Mouse (Mus musculus) spleen, postnatal 10 days (tissue): ENCODE data around the gene Nckap5l.

Experiments used
- DNase-seq, 2 experiments: peaks; one replicate each; pipeline ENCODE4 v3.0.0; 2021 to 2022; ENCODE audit warnings: low spot score in 2 of 2

Gene Nckap5l

GRCm38 (mm10) chr15:99457606-99458401 lies at the start of gene Nckap5l:
TSS of gene Nckap5l (minus strand) at chr15:99457748.
- peak; percentile 64 to 85 for DNase-seq

DNA sequence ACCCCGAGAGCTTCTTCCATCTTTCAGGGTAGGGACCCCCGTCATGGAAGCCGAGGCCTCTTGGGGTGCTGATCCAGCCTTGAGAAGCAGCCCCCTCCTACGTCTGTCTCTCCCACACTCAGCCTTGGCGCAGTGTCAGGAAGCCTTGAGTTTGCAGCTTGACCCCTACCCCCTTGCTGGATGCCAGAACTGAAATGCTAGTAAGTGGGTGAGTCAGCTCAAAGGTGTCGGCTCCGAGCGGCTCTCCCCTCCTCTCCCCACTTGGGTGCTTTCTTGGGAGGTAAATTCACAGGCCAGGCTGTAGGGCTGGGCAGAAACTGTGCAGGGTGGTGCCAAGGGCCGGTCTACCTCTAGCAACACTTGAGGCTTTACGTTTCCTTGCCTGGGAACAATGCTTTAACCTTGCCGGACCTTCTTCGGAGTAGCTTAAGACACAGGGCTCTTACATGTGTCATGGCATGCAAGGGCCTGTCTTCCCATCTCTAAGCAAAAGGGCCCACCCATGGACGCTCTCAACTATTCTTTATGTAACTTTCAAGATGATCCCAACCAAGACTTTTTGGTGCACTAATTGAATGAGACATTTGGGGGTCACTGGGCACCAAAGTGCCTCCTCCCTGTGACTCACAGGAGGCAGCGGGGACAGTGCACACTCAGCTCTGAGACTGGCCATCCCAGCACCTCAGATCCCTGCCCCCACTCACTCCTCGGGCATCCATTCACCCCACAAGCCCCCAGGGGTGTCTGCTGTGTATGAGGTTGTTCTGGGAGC lies 48.0 kb upstream of the Nckap5l start:
- no peak for DNase-seq

DNA sequence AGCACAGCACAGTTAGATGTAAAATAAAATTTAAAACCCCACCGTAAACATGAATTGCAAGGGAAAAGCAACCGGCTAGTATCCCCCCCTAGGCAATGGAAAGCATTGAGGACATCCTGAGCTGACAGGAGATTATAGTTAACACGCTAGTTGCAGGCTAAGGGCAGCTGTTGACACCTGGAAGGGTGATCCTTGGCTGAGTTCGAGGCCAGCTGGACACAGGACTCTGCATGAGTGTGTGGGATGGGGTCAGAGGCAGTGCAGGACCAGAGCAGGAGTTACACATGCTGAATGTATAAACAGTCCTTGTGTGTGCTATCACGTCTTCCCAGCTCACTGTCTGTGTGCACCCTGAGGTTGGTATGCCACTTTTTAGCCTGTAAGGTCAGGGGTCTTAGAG lies 45.7 kb upstream of the Nckap5l start:
- no peak for DNase-seq

DNA sequence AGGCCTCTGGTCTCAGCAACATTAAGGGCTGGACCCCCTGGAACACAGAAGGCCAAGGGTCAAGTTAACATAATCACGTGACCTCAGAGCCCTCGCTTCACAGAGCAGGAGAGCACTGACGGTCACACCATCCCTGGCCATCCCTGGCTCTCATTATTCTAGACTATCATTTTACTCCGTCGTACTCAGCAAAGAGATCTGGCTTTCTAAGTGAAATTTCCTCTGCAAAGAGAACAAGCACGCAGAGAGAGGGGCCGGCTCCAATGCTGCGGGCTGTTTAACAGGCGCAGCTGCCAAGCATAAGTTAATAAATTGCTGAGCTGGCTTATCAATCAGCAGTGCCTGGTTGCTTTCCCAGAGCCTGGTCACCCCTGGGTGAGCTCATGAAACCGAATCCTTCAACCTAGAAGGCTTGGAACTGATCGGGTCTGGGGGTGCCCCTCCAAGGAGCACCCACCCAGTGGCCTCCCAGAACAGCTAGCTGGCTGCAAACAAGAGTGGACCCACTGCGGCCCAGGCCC lies 44.8 kb upstream of the Nckap5l start:
- no peak for DNase-seq

GRCm38 (mm10) chr15:99501292-99502260 lies 44.0 kb upstream of the Nckap5l start:
- no peak for DNase-seq

GRCm38 (mm10) chr15:99500320-99500719 lies 42.8 kb upstream of the Nckap5l start:
- no peak for DNase-seq

- DNase-seq = no peak
Measured at GRCm38 (mm10) chr15:99499726-99500125, 42.2 kb upstream of the Nckap5l start.

- DNase-seq = no peak
Measured at GRCm38 (mm10) chr15:99498781-99499180, 41.2 kb upstream of the Nckap5l start.

GRCm38 (mm10) chr15:99498356-99498755 lies 40.8 kb upstream of the Nckap5l start:
- no peak for DNase-seq

GRCm38 (mm10) chr15:99497527-99498242 lies 40.1 kb upstream of the Nckap5l start:
- DNase-seq = no peak

- peak in 1 of 2 experiments; percentile 44 for DNase-seq
Measured at GRCm38 (mm10) chr15:99497061-99497460, 39.5 kb upstream of the Nckap5l start.

DNA sequence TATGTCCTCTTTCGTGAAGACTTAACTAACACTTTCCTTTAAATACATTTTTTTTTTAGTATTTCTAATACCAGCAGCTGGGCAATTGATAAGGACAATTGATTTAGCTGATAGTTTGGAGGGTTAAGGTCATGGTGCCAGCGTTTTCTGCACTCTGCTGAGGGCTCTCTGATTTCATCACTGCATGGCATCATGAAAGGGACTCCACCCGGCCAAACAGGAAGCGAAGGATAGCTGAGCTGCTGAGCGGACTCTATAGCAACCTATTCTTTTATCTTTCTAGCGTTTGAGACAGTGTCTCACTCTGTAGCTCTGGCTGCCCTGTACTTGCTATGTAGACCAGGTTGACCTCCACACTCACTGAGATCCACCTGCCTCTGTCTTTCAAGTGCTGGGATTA lies 27.2 kb upstream of the Nckap5l start:
- no peak for DNase-seq

DNA sequence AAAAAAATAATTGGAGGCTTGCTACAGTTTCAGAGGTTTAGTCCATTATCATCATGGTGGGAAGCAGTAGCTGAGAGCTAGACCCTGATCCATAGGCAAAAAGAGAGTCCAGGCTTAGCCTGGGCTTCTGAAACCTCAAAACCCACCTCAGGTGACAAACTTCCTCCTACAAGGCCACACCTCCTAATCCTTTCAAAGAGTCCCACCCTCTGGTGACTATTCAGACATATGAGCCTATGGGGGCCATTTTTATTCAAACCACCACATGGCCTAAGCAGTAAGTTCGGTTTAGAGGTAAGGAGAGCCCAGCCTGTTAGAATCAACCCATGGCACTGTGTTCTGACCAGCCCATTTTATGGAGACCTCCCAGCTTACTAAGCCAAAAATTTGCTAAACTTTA lies 18.3 kb upstream of the Nckap5l start:
- no peak for DNase-seq

GRCm38 (mm10) chr15:99474576-99474926 lies 17.0 kb upstream of the Nckap5l start, which contains the start of gene Bcdin3d:
TSS of gene Bcdin3d (minus strand) at chr15:99474730.
- peak; percentile 69 to 86 for DNase-seq

DNA sequence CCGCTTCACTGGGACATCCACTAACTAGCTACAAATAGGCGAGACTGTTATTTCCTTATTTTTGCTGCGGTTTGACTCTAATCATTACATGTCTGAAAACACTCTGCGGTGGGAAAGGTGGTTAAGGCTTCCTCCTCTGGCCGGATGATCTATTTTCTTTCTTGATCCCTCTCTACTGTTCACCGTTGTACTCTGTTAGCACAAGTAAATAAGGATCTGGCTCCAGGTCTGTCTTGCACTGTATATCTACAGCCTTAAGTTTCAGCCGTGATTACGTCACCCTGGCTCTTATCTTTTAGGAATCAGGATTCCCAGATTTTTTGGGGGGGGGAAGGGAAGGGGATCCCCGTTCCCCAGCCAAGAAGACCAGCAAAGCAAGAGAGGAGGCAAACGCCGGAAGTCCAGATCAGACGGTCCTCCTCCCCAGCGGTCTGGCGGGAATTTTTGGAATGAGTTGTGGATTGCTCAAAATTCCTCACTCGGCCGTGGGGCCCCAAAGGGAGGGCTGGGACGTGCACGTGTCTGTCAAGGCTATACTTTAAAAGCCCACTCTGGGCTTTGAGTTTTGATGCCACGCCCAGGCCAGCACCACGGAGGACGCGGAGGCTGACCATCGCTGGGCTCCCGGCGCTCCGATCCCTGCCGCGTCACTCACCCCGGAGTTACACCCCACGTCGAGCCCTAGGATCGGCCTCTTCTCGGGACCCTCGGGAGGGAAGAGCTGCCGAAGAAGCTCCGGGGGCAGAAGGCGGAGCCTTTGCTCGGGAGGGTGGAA lies 16.4 kb upstream of the Nckap5l start:
- DNase-seq = peak; percentile 32 to 43

DNA sequence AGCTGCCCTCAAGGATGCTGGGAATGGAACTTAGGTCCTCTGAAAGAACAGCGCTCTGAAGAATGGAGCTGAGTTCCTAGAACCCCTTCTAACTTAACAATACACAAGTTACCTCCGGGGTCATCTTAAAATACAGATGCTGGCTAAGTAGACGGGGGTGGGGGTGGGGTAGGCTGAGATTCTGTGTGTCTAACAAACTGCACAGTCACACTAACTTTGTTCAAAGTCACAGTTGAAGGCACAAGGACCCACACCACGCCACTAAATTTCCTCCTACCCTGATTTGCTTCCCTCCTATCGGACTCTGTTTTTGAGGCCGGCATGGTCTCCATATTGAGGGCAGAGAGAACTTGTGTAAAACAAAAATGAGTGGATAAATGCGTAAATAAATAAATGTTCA lies 15.4 kb upstream of the Nckap5l start:
- DNase-seq = no peak

GRCm38 (mm10) chr15:99471677-99472063 lies 14.1 kb upstream of the Nckap5l start:
- no peak for DNase-seq

DNA sequence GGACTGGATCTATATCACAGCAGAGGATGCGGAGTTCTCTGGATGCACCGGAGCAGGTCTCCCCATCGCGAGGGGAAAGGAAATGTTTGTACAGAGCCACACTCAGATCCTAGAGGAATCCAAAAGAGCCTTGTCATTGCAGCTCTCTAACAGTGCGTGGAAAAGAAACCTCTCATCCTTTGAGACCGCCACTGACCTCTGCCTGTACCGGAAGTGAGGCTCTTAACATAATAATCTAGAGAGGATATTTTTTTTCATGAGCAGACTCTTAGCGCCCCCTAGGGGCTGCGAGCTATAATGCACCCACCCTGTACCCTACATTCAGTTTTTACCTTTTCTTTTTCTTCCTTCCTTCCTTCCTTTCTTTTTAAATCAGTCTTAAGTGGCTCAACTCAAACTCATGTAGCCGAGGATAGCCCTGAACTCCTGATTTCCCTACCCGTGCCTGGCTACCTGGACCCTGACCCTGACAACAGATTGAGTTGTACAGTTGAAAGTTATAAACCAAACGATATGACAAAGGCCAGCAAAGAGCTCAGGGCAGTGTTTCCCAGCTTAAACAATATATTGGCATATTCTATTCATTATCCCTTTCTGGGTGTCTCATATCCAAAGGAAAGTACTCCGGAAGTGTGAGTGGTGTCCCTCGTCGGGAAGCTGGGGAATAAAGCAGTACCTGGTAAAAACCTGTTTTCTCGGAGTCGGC lies 13.6 kb upstream of the Nckap5l start:
- DNase-seq = peak in 1 of 2 experiments; percentile 62

GRCm38 (mm10) chr15:99470224-99470761 lies 12.7 kb upstream of the Nckap5l start:
- no peak for DNase-seq
